In genomic region chr11:54865330-54866085, GRCm38 (mm10) we compare ENCODE assay signal across 9 mouse cellular contexts. TPM values are rescaled to one million over a fixed set of nuclear protein-coding genes. Genes with fewer than 3 reads are reported as not detected.
DNase-seq lines count a peak whose midpoint lies in the region; ATAC-seq and TF ChIP-seq lines count a peak whose summit lies in the region.
"Had no signal": no experiment of that assay in that cellular context is flagged by ENCODE, and none has a peak within 500 bp of the region (broad histone marks: within the 10 kb centered on the region; RNA-seq: fewer than 3 reads in every experiment).

No protein-coding gene starts in this region.

- H3K27ac ChIP-seq in heart, adult 2 months: peak overlapping the region; percentile 98
- H3K27ac ChIP-seq in CH12.LX (ENCODE audit: insufficient read depth, low read depth): peak overlapping the region; percentile 67
- H3K27ac ChIP-seq in forebrain, postnatal 0 days (ENCODE audit: low read depth, low read length): peak overlapping the region; percentile 92; the same call in 1 of the 2 replicates
- H3K27ac ChIP-seq in liver, postnatal 0 days (ENCODE audit: low read depth): peak overlapping the region; percentile 97

- no peak for TF ChIP-seq RAD21 in CH12.LX (IDR thresholded peaks at IDR 0.05; ENCODE audit: low read depth, low read length)

- peaks cover 2% of the 10 kb centered on the region for H3K36me3 ChIP-seq in heart, adult 2 months (ENCODE audit: control insufficient read depth, insufficient read depth, low read length)
- peaks cover 11 to 25% of the 10 kb centered on the region in 2 experiments for H3K36me3 ChIP-seq in CH12.LX (replicated peaks in 1 of 2; ENCODE audit: control insufficient read depth in 1 of 2, insufficient read depth in 1 of 2, low read length in 1 of 2)
- H3K36me3 ChIP-seq in forebrain, postnatal 0 days (ENCODE audit: insufficient read depth): peaks cover 11% of the 10 kb centered on the region
- H3K36me3 ChIP-seq in liver, postnatal 0 days (replicated peaks; ENCODE audit: insufficient read depth, low read length): peaks cover 11% of the 10 kb centered on the region

- peak overlapping the region; percentile 76 for H3K4me2 ChIP-seq in CH12.LX (ENCODE audit: insufficient read depth, low read depth, poor library complexity, severe bottlenecking)
- peak overlapping the region; percentile 62 for H3K4me2 ChIP-seq in forebrain, postnatal 0 days (ENCODE audit: low read depth)
- H3K4me2 ChIP-seq in liver, postnatal 0 days (ENCODE audit: low read depth, low read length): peak overlapping the region; percentile 90

- no peak for DNase-seq in heart, adult 2 months
- no peak for DNase-seq in heart, postnatal 4 days
- DNase-seq in CH12.LX (ENCODE audit: extremely low read depth): peak; percentile 57
- DNase-seq in forebrain, postnatal 0 days: no peak
- no peak for DNase-seq in liver, postnatal 0 days
- DNase-seq in frontal cortex, adult 2 months (ENCODE audit: extremely low spot score in 1 of 2, low spot score in 1 of 2): no peak
- no peak for DNase-seq in layer of hippocampus, adult 18-20 months (ENCODE audit: low spot score in 2 of 2)
- no peak for DNase-seq in right cerebral cortex, adult 18-20 months

- no peak for TF ChIP-seq CTCF in heart, adult 2 months (IDR thresholded peaks at IDR 0.05)
- no peak for TF ChIP-seq CTCF in CH12.LX (conservative IDR thresholded peaks at IDR 0.05 in 1 of 2, IDR thresholded peaks at IDR 0.05 in 1 of 2; ENCODE audit: low read depth in 2 of 2, low read length in 2 of 2)
- no peak for TF ChIP-seq CTCF in forebrain, postnatal 0 days (IDR thresholded peaks at IDR 0.05; ENCODE audit: low read depth)
- no peak for TF ChIP-seq CTCF in liver, postnatal 0 days (IDR thresholded peaks at IDR 0.05; ENCODE audit: low read depth)

- peaks cover 4% of the 10 kb centered on the region for H3K4me1 ChIP-seq in heart, adult 2 months (ENCODE audit: control insufficient read depth, insufficient read depth, low read length)
- peaks cover 7 to 51% of the 10 kb centered on the region in 2 experiments for H3K4me1 ChIP-seq in CH12.LX (ENCODE audit: control insufficient read depth in 1 of 2, insufficient read depth in 2 of 2)
- peaks cover 9% of the 10 kb centered on the region for H3K4me1 ChIP-seq in forebrain, postnatal 0 days (ENCODE audit: insufficient read depth)
- H3K4me1 ChIP-seq in liver, postnatal 0 days (ENCODE audit: insufficient read depth): peaks cover 46% of the 10 kb centered on the region

- no peaks in the 10 kb centered on the region for H3K79me2 ChIP-seq in heart, adult 2 months (replicated peaks; ENCODE audit: control insufficient read depth, insufficient read depth, low read length)
- H3K79me2 ChIP-seq in CH12.LX (replicated peaks; ENCODE audit: control insufficient read depth, extremely low read depth, insufficient read depth, poor library complexity, severe bottlenecking): peaks cover 33% of the 10 kb centered on the region

- no peaks in the 10 kb centered on the region for H3K9me3 ChIP-seq in CH12.LX (replicated peaks; ENCODE audit: low read length)
- H3K9me3 ChIP-seq in forebrain, postnatal 0 days (ENCODE audit: low read length): no peaks in the 10 kb centered on the region
- no peaks in the 10 kb centered on the region for H3K9me3 ChIP-seq in liver, postnatal 0 days (ENCODE audit: low read length)

- H3K9ac ChIP-seq in heart, adult 2 months (ENCODE audit: low read depth, low read length): no peak overlapping the region
- H3K9ac ChIP-seq in CH12.LX (ENCODE audit: insufficient read depth, low read depth): peak overlapping the region; percentile 73
- H3K9ac ChIP-seq in forebrain, postnatal 0 days: peak overlapping the region; percentile 98; the same call in 1 of the 2 replicates
- H3K9ac ChIP-seq in liver, postnatal 0 days (replicated peaks): no peak overlapping the region

- in situ Hi-C loops in CH12.LX (cut with MboI; ENCODE audit: low pct_ligation_motif_present, low pct_unique_long_range_greater_than_20kb, low sequenced_read_pairs): loop anchor here (10.0 kb wide), 2 partner anchors 341 to 551 kb away; partner anchors contain the start of gene Rapgef6

- intact Hi-C loops in heart, adult 2 months (cut with DNase I): no loop called here

- ATAC-seq in forebrain, postnatal 0 days: no peak
- no peak for ATAC-seq in liver, postnatal 0 days

- TF ChIP-seq EP300 in heart, adult 2 months (IDR thresholded peaks at IDR 0.05; ENCODE audit: insufficient read depth, low read depth, low read length): no peak
- TF ChIP-seq EP300 in CH12.LX (IDR thresholded peaks at IDR 0.05; ENCODE audit: low read length): peak; percentile 31; the same call in 1 of the 2 replicates
- no peak for TF ChIP-seq EP300 in liver, postnatal 0 days (IDR thresholded peaks at IDR 0.05; ENCODE audit: low read depth)

- WGBS in heart, adult 2 months: 82% methylated on average over 6 of the region's 6 CpGs
- 72% methylated on average over 6 of the region's 6 CpGs for WGBS in forebrain, postnatal 0 days
- WGBS in liver, postnatal 0 days (ENCODE audit: insufficient replicate concordance): 56% methylated on average over 6 of the region's 6 CpGs

- TF ChIP-seq POLR2A in heart, adult 2 months (IDR thresholded peaks at IDR 0.05; ENCODE audit: insufficient read depth, low read depth, low read length): no peak
- no peak for TF ChIP-seq POLR2A in CH12.LX (IDR thresholded peaks at IDR 0.05; ENCODE audit: low read depth, low read length)

- H3K4me3 ChIP-seq in heart, adult 2 months: peak overlapping the region; percentile 71
- peak overlapping the region; percentile 70 to 97 (median 91) for H3K4me3 ChIP-seq in CH12.LX (replicated peaks in 1 of 3; ENCODE audit: low read depth in 2 of 3, low read length in 2 of 3, poor library complexity in 1 of 3)
- H3K4me3 ChIP-seq in forebrain, postnatal 0 days (ENCODE audit: low read depth, low read length): peak overlapping the region; percentile 92
- peak overlapping the region; percentile 87 for H3K4me3 ChIP-seq in liver, postnatal 0 days (ENCODE audit: low read depth, low read length)

- no peaks in the 10 kb centered on the region for H3K27me3 ChIP-seq in heart, adult 2 months (ENCODE audit: control insufficient read depth, insufficient read depth, low read length)
- H3K27me3 ChIP-seq in CH12.LX (replicated peaks): no peaks in the 10 kb centered on the region
- no peaks in the 10 kb centered on the region for H3K27me3 ChIP-seq in forebrain, postnatal 0 days (ENCODE audit: insufficient read depth, low read length)
- no peaks in the 10 kb centered on the region for H3K27me3 ChIP-seq in liver, postnatal 0 days (ENCODE audit: insufficient read depth, low read length)
- H3K27me3 ChIP-seq: Patski had no signal

- dilution Hi-C loops in CH12.LX (cut with MboI; ENCODE audit: extremely low pct_ligation_motif_present, extremely low pct_unique_long_range_greater_than_20kb, low sequenced_read_pairs): no loop called here

TF ChIP-seq in CH12.LX, 34 proteins besides CTCF, POLR2A, EP300 and RAD21:
- TF ChIP-seq MYC (IDR thresholded peaks at IDR 0.05; ENCODE audit: low read depth, low read length) (peak; percentile 70), JUND (conservative IDR thresholded peaks at IDR 0.05; ENCODE audit: low read depth, low read length) (no peak), MAX (IDR thresholded peaks at IDR 0.05; ENCODE audit: low read length) (peak; percentile 37; the same call in 1 of the 2 replicates), SIN3A (IDR thresholded peaks at IDR 0.05; ENCODE audit: low read length) (peak; percentile 49), USF2 (conservative IDR thresholded peaks at IDR 0.05; ENCODE audit: low read depth, low read length) (0 out of 2 replicates have a peak, but pooled peaks have one; percentile 7), KAT2A (IDR thresholded peaks at IDR 0.05; ENCODE audit: insufficient replicate concordance, low read length) (no peak), NRF1 (IDR thresholded peaks at IDR 0.05; ENCODE audit: low read depth, low read length) (no peak), CHD1 (IDR thresholded peaks at IDR 0.05; ENCODE audit: low read depth, low read length) (0 out of 2 replicates have a peak, but pooled peaks have one; percentile 70)

RNA-seq across cellular contexts. Expression of gene Hint1, which starts 0.7 kb away (rescaled TPM):
- total RNA-seq in heart, adult 2 months (2021): 100 to 1,000 TPM; 258 to 297 TPM
- 477 and 498 TPM in 2 replicates for polyA plus RNA-seq in heart, adult 2 months (2012; rRNA removed)
- total RNA-seq in heart, postnatal 4 days (2021): 100 to 1,000 TPM; 364 to 393 TPM
- total RNA-seq in CH12.LX (2012; rRNA removed) (1,034 and 1,097 TPM in 2 replicates), CH12.LX (2014; rRNA removed) (1,162 and 1,228 TPM in 2 replicates)
- 854 and 997 TPM in 2 replicates for polyA plus RNA-seq in CH12.LX (2012; ENCODE audit: insufficient read length, low read depth)
- 622 and 776 TPM in 2 replicates for total RNA-seq in forebrain, postnatal 0 days (2014; rRNA removed)
- 1,041 and 1,347 TPM in 2 replicates for polyA plus RNA-seq in forebrain, postnatal 0 days (2015; fragmentation: Nextera tagmentation; extraction: Ambion mirVana)
- polyA plus RNA-seq in liver, postnatal 0 days (2015; fragmentation: Nextera tagmentation; extraction: Ambion mirVana): 791 and 898 TPM in 2 replicates
- polyA plus RNA-seq in frontal cortex, adult 2 months (2012; rRNA removed): 469 and 505 TPM in 2 replicates
- 100 to 1,000 TPM; 265 to 272 TPM for total RNA-seq in layer of hippocampus, adult 18-20 months (2021)

RNA-seq across cellular contexts. Expression of gene Lyrm7, which starts 4.8 kb away (rescaled TPM):
- total RNA-seq in heart, adult 2 months (2021): 10 to 100 TPM; 38.6 to 40.1 TPM
- 11.1 and 20.0 TPM in 2 replicates for polyA plus RNA-seq in heart, adult 2 months (2012; rRNA removed)
- total RNA-seq in heart, postnatal 4 days (2021): 10 to 100 TPM; 20.3 to 28.3 TPM
- total RNA-seq in CH12.LX (2012; rRNA removed) (18.2 and 23.1 TPM in 2 replicates), CH12.LX (2014; rRNA removed) (15.5 and 18.6 TPM in 2 replicates)
- polyA plus RNA-seq in CH12.LX (2012; ENCODE audit: insufficient read length, low read depth): 55.8 and 64.4 TPM in 2 replicates
- 4.0 and 7.1 TPM in 2 replicates for total RNA-seq in forebrain, postnatal 0 days (2014; rRNA removed)
- 11.3 and 12.2 TPM in 2 replicates for polyA plus RNA-seq in forebrain, postnatal 0 days (2015; fragmentation: Nextera tagmentation; extraction: Ambion mirVana)
- 2.9 and 5.0 TPM in 2 replicates for polyA plus RNA-seq in liver, postnatal 0 days (2015; fragmentation: Nextera tagmentation; extraction: Ambion mirVana)
- 17.0 and 18.7 TPM in 2 replicates for polyA plus RNA-seq in frontal cortex, adult 2 months (2012; rRNA removed)
- 10 to 100 TPM; 29.5 to 35.5 TPM for total RNA-seq in layer of hippocampus, adult 18-20 months (2021)

RNA-seq across cellular contexts. Expression of gene Gpx3, which starts 36.7 kb away (rescaled TPM):
- total RNA-seq in heart, adult 2 months (2021): 100 to 1,000 TPM; 219 to 246 TPM
- 362 and 401 TPM in 2 replicates for polyA plus RNA-seq in heart, adult 2 months (2012; rRNA removed)
- 100 to 1,000 TPM; 153 to 177 TPM for total RNA-seq in heart, postnatal 4 days (2021)
- total RNA-seq in CH12.LX (2012; rRNA removed) (0.25 TPM in 1 of 2 replicates, not detected in the other), CH12.LX (2014; rRNA removed) (not detected in 2 replicates)
- 0.63 and 0.90 TPM in 2 replicates for polyA plus RNA-seq in CH12.LX (2012; ENCODE audit: insufficient read length, low read depth)
- 7.1 and 16.0 TPM in 2 replicates for total RNA-seq in forebrain, postnatal 0 days (2014; rRNA removed)
- polyA plus RNA-seq in forebrain, postnatal 0 days (2015; fragmentation: Nextera tagmentation; extraction: Ambion mirVana): 35.0 and 44.0 TPM in 2 replicates
- 29.7 and 30.4 TPM in 2 replicates for polyA plus RNA-seq in liver, postnatal 0 days (2015; fragmentation: Nextera tagmentation; extraction: Ambion mirVana)
- 11.7 and 14.9 TPM in 2 replicates for polyA plus RNA-seq in frontal cortex, adult 2 months (2012; rRNA removed)
- total RNA-seq in layer of hippocampus, adult 18-20 months (2021): 1 to 10 TPM; 4.7 to 5.8 TPM

Comparison
In these comparisons a context has a peak if more than half of its experiments do, and no peak if none do; other contexts are left out.
1. H3K9ac ChIP-seq: peak in CH12.LX (single experiment) and forebrain, postnatal 0 days (single experiment); none in heart, adult 2 months (single experiment) and liver, postnatal 0 days (single experiment).
2. Peak in every context shown above with its lines, with median percentiles within 50 percentile points of each other: H3K27ac ChIP-seq, H3K4me3 ChIP-seq and H3K4me2 ChIP-seq.